Mouse (Mus musculus) cerebellum, adult 2 months (tissue): ENCODE data around the gene Atp2a1. TPM values are rescaled to one million over a fixed set of nuclear protein-coding genes. Genes with fewer than 3 reads are reported as not detected.

ENCODE experiments used
- DNase-seq, 2 experiments: peaks; one replicate each; pipeline ENCODE4 v3.0.0; 2021
- H3K27ac ChIP-seq: fragments of 200-500 bp; 2 replicates; pipeline ENCODE4 v1.5.1; 2012; ENCODE audit warnings: low read length, control low read depth, inconsistent platforms; ENCODE audit not compliant: insufficient read depth
- H3K27me3 ChIP-seq: fragments of 200-500 bp; 2 replicates; pipeline ENCODE4 v1.6.1; 2012; ENCODE audit warnings: inconsistent platforms, mild to moderate bottlenecking, low read length, moderate library complexity; ENCODE audit not compliant: control insufficient read depth, insufficient read depth
- H3K4me1 ChIP-seq: fragments of 200-500 bp; 2 replicates; pipeline ENCODE4 v1.6.1; 2011; ENCODE audit warnings: low read length; ENCODE audit not compliant: control insufficient read depth, insufficient read depth
- H3K4me3 ChIP-seq: fragments of 200-500 bp; replicated peaks from 2 replicates; pipeline ENCODE3; 2011; ENCODE audit warnings: mild to moderate bottlenecking, low read depth, low read length, control low read depth; ENCODE audit not compliant: insufficient read depth
- CTCF ChIP-seq: fragments of 200-500 bp; IDR thresholded peaks from 2 replicates; pipeline ENCODE4 v1.5.1; 2011; ENCODE audit warnings: low read depth, mild to moderate bottlenecking, control low read depth, low read length, moderate library complexity, borderline replicate concordance; ENCODE audit not compliant: insufficient read depth
- POLR2A ChIP-seq: fragments of 200-500 bp; IDR thresholded peaks from 2 replicates; pipeline ENCODE4 v1.6.1; 2011; ENCODE audit warnings: low read length, control low read depth, borderline replicate concordance; ENCODE audit not compliant: insufficient read depth
- WGBS: fragments of 180-500 bp; shearing (Covaris S2); methylation state at CpG from one replicate; pipeline ENCODE4 v1.1.7; 2018; 5-methylcytosine and 5-hydroxymethylcytosine counted together
- polyA plus RNA-seq: library from polyadenylated mRNA; depleted of rRNA; stranded (reverse); fragments of >200 nt; gene quantifications from 2 replicates; pipeline ENCODE4 v1.2.3, GENCODE M21; 2012

The Atp2a1 gene
- polyA plus RNA-seq, 1 experiment: 0.46 TPM

GRCm38 (mm10) chr7:126429503-126429898 is 33.4 kb downstream of the Atp2a1 start:
- H3K27ac ChIP-seq: peak overlapping the region; percentile 15; the same call in 1 of the 2 replicates
- H3K4me1 ChIP-seq: peaks cover 9% of the 10 kb centered on the region; the same call in 1 of the 2 replicates
- no peaks in the 10 kb centered on the region for H3K27me3 ChIP-seq
- 10% methylated on average over 15 of the region's 15 CpGs for WGBS
- no peak for TF ChIP-seq POLR2A
- peak overlapping the region; percentile 82 for H3K4me3 ChIP-seq
- DNase-seq: no peak

DNA sequence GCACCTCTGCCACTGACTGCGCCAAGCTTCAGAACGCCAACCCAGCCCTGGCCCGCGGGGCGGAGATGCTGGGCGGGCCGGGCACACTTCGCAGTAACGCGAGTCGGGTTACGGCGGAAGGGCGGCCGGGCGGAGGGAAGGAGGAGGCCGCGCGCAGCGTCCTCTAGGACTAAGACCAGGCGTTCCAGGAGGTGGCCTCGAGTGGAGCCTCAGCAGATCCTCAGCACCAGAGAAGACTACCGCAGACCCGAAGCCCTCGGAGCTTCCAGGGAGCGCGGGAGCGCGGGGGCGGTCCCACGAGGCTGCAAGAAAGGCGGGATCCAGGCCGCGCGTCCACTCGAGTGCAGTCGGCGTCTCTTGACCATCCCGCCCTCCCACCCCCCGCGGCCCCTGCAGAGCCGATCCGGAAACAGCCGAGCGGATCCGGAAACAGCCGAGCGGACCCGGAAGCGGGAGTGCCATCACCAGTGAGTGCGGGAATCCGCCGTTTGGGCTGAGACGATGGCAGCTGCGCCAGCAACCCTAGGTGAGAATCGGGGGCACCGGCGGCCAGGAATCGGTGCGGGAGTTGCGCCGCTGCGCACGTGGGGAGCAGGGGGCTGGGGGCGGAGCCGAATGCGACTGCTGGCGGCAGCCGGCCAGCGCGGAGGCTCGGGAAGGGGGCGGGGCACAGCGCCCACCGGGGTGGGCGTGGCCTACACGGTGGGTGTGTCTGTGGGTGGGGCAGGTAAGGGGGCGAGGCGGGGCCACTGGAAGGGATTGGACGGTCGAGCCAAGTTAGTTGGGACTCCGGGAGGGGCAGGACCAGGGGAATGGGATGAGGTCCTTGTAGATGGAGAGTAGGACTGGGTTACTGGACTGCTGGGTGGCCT is 34.0 kb downstream of the Atp2a1 start, which contains the start of gene Rabep2:
TSS of gene Rabep2 (plus strand) at position 129 of the 872 bp plus-strand sequence.
- Histone ChIP-seq H3K27ac (peak within 1 kb of the TSS; percentile 89), H3K27me3 (no peaks in the 10 kb centered on the region), H3K4me1 (peaks cover 9% of the 10 kb centered on the region; the same call in 1 of the 2 replicates), H3K4me3 (peak within 1 kb of the TSS; percentile 82)
- peak; percentile 95 to 99 for DNase-seq
- WGBS: under 1% methylated on average over 82 of the region's 82 CpGs
- TF ChIP-seq CTCF (no peak), POLR2A (peak; percentile 48; the same call in 1 of the 2 replicates)

GRCm38 (mm10) chr7:126428154-126428553 is 34.8 kb downstream of the Atp2a1 start:
- TF ChIP-seq CTCF: no peak
- no peak for TF ChIP-seq POLR2A
- 26% methylated on average over 4 of the region's 4 CpGs for WGBS
- peak overlapping the region; percentile 89 for H3K27ac ChIP-seq

DNA sequence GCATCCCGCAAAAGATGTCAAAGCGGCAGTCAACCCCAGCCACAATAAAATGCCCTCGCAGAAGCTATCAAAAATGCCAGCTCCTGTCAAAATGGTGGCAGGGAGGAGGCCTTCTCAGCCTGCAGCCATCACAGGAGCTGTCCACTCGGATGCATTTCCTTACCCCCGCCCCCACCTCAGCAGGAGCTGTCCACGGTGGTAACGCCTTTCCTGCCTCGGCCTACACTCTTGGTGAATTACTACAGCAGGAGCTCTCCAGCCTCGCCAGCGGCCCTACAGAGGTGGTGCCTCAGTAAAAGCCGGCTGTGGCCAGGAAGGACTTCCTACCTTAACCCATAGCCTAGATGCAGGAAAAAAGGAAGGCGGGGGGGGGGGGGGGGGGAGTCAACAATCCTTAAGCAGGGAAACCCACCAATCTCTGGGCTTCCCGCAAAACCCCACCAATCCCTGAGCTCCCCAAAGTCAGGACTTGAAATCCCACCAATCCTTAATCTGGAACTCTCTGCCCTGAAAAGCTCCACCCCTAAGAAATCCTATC is 35.5 kb downstream of the Atp2a1 start:
- 70% methylated on average over 12 of the region's 13 CpGs for WGBS
- DNase-seq: no peak
- no peak overlapping the region for H3K4me3 ChIP-seq
- no peak overlapping the region for H3K27ac ChIP-seq
- peaks cover 9% of the 10 kb centered on the region; the same call in 1 of the 2 replicates for H3K4me1 ChIP-seq
- TF ChIP-seq CTCF (no peak), POLR2A (no peak)
- no peaks in the 10 kb centered on the region for H3K27me3 ChIP-seq

More at GRCm38 (mm10) chr7:126428154-126428553, 34.8 kb downstream of the Atp2a1 start:
- Histone ChIP-seq H3K4me1 (peaks cover 9% of the 10 kb centered on the region; the same call in 1 of the 2 replicates), H3K27me3 (no peaks in the 10 kb centered on the region), H3K4me3 (peak overlapping the region; percentile 82)
- DNase-seq: no peak

DNA sequence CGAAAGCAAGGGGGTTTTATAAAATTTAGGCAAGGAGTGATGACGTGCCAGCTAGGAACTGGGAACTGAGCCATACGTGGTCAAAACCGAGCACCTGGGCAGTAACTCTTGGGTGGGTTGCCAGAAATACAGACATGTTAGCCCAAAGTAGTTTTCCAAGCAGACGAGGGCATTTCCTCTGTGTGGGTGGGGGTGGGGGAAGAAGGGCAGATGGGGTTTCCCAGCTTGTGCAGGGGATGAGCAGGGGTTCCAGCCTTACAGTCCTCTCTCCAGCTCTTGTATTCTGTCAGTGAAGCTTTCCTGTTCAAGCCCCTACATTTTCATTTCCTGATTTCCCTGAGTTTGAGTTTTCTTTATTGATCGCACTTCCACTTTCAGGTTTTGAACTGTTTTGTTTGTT is 38.7 kb downstream of the Atp2a1 start:
- no peak overlapping the region for H3K4me3 ChIP-seq
- TF ChIP-seq POLR2A (no peak), CTCF (no peak)
- WGBS: 59% methylated on average over 6 of the region's 6 CpGs
- no peaks in the 10 kb centered on the region; the same call in 1 of the 2 replicates for H3K4me1 ChIP-seq
- no peak for DNase-seq
- no peak overlapping the region for H3K27ac ChIP-seq
- no peaks in the 10 kb centered on the region for H3K27me3 ChIP-seq

DNA sequence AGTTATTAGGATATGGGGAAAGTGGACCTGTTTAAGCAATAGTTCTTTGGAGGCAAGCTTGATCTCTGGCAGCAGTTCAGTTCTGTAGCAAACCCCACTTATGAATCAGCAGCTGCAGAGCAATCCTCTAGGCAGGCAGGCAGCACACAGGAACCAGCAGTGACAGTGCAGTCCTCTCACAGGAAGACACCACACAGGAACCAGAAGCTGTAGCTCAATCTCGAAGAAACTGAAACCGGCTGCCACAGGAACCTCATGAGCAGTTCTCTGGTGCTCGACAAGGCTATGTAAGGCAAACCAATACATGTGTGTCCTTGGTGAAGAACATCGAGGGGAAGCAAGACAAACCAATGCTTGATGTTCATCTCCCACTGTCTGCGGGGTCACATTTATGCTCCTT is 41.2 kb downstream of the Atp2a1 start:
- no peak overlapping the region for H3K27ac ChIP-seq
- H3K4me3 ChIP-seq: no peak overlapping the region
- WGBS: 86% methylated on average over 5 of the region's 5 CpGs
- DNase-seq: no peak
- TF ChIP-seq CTCF: no peak
- TF ChIP-seq POLR2A: no peak
- no peaks in the 10 kb centered on the region for H3K4me1 ChIP-seq
- H3K27me3 ChIP-seq: no peaks in the 10 kb centered on the region

DNA sequence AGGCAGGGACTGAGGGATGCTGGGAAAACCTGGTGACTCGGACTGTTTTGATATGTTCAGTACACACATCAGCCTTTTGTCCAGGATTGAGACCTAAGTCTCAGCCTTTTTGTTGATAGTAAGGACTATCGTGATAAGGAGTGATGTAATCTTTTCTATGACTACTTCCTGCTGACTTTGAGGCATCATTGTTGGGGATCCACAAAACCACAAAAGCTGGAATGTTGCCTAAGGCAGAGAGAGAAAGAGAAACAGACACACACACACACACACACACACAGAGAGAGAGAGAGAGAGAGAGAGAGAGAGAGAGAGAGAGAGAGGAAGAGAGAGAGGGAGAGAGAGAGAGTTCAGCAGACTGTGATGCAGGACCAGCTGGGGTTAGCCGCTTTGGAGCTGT is 44.4 kb downstream of the Atp2a1 start:
- 65% methylated on average over 3 of the region's 3 CpGs for WGBS
- H3K27me3 ChIP-seq: no peaks in the 10 kb centered on the region
- TF ChIP-seq CTCF: no peak
- TF ChIP-seq POLR2A: no peak
- no peak for DNase-seq
- H3K4me3 ChIP-seq: no peak overlapping the region
- no peaks in the 10 kb centered on the region for H3K4me1 ChIP-seq
- H3K27ac ChIP-seq: no peak overlapping the region

DNA sequence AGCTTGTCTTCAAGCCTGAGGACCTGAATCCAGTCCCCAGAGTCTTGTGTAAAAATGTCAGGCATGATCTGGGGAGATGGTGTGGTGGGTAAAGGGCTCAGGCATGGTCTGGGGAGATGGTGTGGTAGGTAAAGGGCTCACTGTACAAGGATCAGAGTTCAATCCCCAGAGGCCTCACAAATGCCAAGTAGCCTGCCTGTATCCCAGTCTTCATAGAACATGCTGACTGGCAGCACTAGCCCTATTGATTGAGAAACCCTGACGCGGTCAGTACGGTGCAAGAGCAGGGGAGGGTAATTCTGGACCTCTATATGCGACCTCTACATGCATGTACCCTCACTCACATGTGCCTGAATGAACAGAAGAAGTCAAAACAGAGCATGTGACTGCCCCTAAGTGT is 45.3 kb downstream of the Atp2a1 start:
- H3K27me3 ChIP-seq: no peaks in the 10 kb centered on the region
- H3K4me3 ChIP-seq: no peak overlapping the region
- TF ChIP-seq CTCF (no peak), POLR2A (no peak)
- DNase-seq: no peak
- WGBS: 78% methylated on average over 4 of the region's 4 CpGs
- no peaks in the 10 kb centered on the region for H3K4me1 ChIP-seq
- H3K27ac ChIP-seq: no peak overlapping the region
